Mouse (Mus musculus): ENCODE data around the gene Casp8.
"Not testable (repeated sequence)": the region's sequence is repeated elsewhere in the genome, so short reads cannot be mapped to it uniquely, and the experiment has no call there.

The Casp8 gene

DNA sequence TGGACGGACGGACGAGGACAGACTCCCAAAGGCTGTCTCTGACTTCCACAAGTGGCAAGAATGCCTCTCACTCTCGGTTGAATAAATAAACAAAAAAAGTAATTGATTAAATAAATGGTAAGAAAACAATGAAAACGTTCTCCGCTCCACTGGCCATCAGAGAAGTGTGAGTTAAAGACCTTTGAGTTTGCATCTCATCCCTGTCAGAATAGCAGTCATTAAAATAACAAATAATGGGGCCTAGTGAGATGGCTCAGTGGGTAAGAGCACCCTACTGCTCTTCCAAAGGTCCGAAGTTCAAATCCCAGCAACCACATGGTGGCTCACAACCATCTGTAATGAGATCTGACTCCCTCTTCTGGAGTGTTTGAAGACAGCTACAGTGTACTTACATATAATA is 5.5 kb downstream of the Casp8 start:
- not testable (repeated sequence) for DNase-seq (ENCODE audit: low spot score in 2 of 2)

DNA sequence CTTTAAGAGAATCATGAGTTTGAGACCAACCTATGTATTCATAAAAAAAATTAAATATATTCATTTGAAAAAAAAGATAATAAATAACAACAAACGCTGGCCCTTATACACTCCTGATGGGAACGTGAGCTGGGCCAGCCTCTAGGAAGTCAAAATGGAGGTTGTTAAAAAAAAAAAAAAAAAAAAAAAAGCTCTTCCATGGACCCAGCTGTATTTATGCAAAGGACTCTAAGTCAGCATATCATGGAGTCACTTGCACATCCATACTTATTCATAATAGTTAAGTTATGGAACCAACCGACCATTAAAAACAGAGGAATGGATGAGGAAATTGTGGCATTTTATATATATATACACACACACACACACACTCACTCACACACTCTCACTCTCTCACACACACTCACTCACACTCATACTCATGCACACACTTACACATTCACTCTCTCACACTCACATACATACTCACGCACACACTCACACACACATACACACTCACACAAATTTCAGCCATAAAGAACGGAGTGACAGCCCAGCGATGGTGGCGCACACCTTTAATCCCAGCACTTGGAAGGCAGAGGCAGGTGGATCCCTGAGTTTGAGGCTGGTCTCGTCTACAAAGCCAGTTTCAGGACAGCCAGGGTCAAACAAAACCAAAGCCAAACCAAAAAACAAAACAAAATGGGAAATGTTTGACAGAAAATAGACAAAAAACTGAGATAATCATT is 6.5 kb downstream of the Casp8 start:
- no peak for DNase-seq (ENCODE audit: low spot score in 2 of 2)

DNA sequence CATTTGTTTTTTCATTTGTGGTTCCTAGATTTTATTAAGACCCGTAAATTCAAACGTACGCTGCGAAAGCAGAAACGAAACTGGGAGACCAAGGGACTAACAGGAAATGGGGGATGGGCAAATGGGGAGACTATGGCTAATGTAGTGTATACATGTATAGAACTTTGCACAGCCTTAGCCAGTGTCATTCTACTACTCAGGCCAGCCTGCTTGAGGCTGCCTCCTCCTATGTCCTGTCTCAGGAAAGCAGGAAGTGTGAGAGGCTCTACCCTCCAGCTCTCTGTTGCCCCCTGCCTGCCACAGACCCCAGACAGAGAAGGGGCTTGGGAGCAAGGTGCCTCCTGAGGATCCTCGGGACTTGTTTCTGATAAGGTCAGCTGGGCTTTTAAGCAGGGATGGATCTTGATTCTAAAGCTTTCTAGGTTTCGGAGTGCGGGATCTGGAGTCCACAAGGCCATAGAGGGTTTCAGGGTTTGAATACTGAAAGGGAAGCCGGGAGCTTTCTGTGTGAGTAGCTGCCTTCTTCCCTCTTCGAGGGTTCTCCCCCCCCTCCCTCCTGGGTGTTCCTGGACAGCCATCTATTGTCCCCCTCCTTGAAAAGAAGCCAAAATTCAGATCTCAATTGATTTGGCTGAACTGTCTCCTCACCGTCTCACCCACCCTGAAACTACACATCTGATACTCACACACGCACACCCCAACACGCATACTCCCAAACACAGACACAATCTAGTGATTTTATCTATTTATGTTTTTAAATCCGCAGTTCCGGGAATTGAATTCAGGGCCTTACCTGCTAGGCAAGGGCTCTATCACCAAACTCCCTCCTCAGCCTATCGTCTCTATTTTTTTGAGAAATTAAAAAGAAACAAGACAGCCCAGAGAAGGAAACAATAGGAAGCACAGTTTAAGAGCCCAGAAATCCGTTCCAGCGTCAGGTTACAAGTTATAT is 7.4 kb downstream of the Casp8 start:
- DNase-seq (ENCODE audit: low spot score in 2 of 2): peak; percentile 13 to 29

DNA sequence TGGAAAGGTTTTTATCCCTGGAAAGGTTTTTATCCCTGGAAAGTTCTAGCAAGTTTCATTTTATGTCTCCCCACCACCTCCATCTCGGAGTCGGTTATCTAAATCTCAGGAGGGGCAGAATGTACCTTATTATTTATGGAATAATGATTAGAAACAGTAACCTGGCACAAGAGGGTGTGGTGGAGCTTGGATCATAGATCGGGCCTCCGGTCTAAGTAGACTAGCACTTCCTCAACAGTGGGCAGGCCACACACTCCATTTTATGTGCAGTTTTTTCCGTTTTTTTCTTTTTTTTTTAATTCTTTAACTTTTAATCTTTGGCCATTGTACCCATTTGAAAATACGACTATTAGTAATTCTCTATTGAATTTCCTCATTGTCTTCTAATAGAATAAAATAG is 8.4 kb downstream of the Casp8 start:
- DNase-seq (ENCODE audit: low spot score in 2 of 2): no peak

DNA sequence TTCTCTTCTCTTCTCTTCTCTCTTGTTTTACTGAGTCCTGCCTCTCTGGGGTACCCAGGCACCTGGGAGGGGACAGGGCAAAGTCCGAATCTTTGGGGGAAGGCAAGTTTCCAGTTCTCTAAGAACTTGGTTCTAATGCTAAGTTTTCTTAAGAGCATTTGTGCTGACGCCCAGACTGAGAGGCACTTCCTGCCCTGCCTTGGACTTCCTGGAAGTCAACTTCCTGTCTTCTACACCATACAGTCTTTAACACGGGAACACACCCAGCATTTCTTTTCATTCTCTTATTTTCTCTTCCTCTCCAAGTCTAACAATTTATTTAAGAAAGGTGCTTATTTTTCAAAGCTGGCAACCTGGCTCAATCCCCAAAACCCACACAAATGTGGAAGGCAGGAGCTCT is 11.5 kb downstream of the Casp8 start:
- DNase-seq (ENCODE audit: low spot score in 2 of 2): no peak

DNA sequence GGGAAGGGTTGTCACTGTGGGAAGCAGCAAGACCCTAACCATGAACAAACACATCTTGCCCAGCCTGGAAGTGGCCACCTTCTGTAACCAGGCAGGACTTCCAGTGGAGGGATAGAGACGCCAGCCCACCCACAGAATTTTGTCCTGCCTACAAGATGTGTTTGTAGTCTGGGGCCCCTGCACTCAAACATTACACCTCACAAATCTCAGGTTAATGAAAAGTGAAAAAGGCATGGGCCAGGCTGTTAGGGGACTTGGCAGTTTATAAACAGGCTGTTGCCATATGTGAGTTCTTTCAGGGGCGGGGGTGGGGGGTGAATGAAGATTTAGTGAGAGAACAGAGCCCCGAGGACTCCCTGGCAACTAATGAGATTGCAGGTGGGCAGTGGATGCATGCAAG is 31.1 kb downstream of the Casp8 start:
- DNase-seq (ENCODE audit: low spot score in 2 of 2): no peak

DNA sequence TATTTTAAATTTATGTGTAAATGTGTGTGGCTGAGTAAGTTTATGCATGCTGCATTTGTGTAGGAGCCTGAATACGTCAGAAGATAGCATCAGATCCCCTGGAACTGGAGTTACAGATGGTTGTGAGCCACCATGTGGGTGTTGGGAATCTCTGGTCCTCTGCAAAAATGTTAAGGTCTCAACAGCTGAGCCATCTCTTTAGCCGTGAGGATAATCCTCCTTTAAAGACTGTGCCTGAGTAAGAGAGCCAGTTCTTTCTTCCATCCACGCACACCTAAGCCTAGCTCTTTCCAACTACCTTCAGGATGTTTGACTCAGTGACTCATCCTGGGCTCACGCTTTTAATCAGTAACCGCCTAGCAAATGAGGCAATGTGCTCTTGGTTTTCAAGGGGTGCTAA is 35.6 kb downstream of the Casp8 start:
- DNase-seq (ENCODE audit: low spot score in 2 of 2): no peak

DNA sequence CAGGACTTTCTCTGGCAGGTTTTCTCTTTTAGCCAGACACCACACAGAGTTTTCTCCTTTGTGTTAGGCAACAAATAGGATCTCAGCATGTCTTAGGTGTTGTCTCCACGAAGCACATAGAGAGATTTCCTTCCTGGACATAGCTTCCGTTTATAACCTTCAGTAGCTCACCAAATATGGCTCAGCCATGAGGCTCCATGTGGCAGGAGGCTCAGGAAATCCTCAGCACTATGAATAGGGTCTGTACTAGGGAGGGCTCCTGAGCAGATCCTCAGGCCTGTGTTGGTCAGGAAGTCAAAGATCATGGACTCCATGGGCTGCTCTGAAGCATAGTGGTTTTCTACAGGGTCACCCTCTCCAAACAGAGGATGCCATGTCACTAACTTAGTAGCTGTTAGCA is 37.0 kb downstream of the Casp8 start:
- DNase-seq (ENCODE audit: low spot score in 2 of 2): no peak

DNA sequence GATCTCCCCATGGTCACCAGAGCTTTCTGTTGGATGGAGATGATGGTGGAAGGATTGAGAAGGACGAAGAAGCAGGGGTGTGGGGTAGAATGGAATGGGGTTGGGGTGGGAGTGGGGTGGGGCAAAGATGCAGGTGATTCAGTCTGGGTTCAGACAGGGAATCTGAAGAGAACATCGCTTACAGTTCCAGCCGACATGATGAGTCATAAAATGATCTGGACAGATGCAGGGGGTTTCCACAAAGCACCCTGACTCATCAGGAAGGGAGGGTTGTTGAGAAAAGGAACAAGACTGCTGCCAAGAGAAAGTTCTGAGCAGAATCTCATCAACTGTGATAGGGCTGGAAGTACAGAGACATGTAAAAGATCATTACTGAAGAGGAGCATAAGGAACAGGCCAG is 61.6 kb downstream of the Casp8 start:
- DNase-seq (ENCODE audit: low spot score in 2 of 2): not testable (repeated sequence)

DNA sequence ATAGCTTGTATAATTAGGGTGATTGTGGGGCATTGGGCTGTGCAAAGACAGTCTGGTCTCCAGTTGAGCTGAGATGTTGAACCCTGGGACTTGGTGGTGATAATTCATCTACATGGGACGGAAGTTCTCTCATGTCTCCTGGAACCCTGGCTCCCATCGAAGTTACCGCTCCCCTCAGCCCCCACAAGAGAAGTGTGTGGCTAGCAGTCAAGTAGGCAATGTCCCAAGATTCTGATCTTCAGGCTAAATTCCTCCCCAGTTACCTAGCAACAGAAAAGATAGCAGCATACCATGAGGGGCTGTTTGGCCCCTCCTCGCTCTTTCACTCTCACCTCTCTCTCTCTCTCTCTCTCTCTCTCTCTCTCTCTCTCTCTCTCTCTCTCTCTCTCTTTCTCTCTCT is 64.0 kb downstream of the Casp8 start:
- not testable (repeated sequence) for DNase-seq (ENCODE audit: low spot score in 2 of 2)

DNA sequence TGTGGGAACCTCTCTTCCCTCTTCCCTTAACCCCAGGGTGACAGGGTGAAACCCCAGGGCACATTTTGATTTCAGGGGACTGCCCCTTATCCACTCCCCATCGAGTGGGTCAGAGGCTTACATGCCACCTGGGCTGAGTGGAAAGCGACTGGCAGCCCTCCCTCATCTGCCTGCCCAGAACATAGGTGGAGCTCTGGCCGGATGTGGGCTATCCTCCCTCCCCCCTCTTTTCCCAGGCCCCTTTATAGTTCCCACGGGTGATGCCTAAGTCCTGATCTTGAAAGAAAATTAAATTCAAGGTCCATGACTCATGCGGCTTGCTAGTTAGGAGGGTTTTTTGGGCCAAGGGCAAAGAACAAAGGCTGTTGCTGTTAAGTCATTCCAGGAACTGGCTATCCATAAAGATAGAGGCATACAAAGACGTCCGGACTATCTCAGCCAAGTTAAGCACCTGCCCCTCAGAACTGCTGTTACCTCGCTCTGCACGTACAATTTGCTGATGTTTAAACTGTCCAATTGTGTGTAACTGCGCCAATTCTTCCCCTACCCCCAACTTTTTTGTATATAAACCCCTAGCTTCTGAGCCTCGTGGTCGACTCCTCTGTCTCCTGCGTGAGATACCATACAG is 64.7 kb downstream of the Casp8 start:
- DNase-seq (ENCODE audit: low spot score in 2 of 2): peak in 1 of 2 experiments; percentile 17

DNA sequence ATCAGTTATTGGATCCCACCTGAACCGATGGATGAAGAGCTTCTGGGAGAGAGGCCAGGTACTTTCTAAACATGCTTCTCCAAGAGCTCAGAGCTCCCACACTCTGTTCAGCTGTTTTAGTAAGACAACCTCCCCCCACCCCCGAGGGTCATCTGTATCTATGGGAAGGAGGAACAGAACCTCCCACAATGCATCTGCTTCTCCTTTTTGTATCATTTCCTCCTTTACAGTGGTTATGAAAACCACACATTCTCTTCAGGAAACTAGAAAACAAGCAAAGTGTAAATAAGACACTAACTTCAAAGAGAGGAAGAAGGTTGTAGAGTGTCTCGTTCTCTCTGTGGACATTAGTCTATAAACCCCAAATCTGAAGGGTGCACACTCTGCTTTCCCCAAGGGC is 65.4 kb downstream of the Casp8 start:
- not testable (repeated sequence) for DNase-seq (ENCODE audit: low spot score in 2 of 2)

DNA sequence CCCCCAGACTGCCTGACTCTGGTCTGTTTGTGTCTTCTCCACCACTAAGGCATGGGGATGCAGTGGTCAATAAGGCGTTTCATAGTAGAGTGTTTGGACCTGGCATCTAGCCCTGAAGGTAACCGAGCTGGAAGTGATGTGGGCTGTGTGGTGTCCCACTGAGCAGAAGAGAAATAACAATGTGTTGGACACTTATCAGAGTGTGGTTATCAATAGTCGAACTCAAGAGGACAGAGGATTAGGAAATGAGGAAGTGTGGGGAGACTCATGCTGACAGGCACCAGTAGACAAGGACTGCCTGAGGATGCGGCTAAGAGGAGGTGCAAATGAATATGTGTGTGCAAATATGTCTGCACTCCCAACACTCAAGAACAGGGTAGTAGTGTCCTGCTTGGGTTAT is 81.3 kb downstream of the Casp8 start:
- not testable (repeated sequence) for DNase-seq (ENCODE audit: low spot score in 2 of 2)

DNA sequence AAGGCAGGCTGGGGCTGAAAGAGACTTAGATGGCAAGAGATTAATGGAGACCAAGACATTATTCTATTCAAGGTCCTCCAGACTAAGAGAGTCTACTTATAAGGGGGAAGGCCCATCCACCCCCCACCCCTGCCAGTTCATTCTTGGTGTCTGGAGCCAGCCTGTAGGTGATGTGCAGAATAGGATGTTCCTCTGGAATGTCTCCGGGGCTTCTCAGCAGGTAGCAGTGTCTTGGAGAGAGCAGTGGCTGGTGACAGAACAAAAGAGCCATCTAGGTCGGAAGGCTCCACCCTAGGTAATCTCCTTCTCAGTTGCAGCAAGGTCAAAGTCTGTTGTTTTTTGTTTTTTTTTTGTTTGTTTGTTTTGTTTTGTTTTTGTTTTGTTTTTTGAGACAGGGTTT is 84.1 kb downstream of the Casp8 start:
- not testable (repeated sequence) for DNase-seq (ENCODE audit: low spot score in 2 of 2)

DNA sequence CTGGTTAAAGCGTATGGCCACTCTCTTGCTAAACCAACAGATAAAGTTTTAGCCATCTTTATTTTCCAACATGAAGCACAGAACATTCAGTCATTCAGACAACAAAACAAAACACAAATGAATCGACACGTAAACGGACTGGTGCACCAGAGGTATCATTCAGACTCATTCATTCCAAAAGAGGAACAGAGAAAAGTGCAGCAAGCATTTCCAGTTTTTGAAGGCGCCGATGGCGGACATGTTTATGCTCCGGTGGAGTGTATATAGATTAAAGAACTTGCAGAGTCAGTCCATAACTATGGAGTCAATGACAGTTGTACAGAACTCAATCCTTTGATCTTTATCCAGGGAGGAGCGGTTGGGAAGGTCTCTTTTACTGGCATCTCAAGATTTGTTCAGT is 88.1 kb downstream of the Casp8 start:
- DNase-seq (ENCODE audit: low spot score in 2 of 2): not testable (repeated sequence)

DNA sequence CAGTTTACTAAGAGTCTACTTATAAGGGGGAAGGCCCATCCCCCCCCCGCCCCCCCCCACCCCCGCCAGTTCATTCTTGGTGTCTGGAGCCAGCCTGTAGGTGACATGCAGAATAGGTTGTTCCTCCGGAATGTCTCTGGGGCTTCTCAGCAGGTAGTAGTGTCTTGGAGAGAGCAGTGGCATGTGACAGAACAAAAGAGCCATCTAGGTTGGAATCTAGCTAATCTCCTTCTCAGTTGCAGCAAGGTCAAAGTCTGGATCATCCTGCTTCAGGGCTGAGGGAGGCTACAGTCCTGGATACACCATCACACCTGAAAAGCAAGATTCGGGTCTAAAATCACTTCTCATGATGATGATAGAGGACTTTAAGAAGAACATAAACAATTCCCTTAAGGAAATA is 90.5 kb downstream of the Casp8 start:
- DNase-seq (ENCODE audit: low spot score in 2 of 2): no peak

DNA sequence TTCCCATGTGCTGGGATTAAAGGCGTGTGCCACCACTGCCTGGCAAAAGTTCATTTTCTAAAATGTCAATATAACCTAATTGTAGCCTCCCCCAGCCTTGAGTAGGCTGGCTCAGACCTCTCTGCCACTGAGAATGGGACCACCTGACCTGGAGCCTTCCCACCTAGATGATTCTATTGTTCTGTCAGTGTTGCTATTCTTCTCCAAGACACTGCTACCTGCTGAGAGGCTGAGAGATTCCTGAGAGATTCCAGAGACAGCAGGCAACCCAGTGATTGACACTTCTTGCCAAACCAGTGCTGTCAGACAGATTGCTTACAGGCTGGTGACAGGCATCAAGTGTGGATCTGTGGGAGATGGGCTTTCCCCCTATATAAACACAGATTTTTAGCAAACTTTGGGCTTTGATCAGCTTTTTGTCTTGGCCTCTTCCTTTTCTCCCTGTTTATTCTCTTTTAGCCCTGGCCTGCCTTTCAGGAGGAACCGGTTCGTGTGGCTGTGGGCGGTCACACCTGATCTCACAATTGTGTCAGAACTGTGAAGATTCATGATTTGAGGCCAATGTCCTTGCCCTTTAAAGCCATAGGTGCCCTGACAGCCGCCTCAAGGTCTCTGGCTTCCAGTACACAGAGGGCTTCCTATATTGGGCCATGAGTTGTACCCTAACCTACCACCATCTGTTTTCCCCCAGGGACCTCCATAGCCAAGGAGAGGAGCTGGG is 94.8 kb downstream of the Casp8 start:
- peak; percentile 75 for DNase-seq (ENCODE audit: low spot score in 2 of 2)

DNA sequence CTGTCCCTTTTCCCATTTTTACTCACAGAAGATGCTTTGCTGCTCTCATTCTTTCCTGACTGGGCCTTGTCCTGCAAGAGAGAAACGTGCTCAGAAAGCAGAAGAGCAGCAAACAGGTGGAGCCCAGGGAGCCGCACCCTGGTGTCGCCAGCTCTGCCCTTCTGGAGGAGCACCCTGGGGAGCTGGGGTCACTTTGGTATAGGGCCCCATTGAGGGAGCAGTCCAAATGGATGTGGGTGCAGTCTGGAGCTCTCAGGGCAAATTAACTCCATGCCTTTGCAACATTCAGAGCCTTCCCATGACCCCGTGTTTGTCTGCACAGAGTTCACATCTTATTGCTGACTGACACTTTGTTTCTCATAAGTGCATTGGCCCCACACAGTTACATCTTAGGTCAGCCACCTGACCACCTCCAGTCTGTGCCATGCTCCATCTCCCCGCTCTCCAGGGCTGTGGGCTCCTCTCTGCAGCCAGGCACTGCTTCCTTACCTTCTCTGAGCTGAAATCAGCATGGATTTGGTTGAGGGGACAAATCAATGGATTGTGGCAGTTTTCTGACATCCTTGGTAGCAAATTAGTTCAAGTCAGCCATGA is 95.6 kb downstream of the Casp8 start:
- DNase-seq (ENCODE audit: low spot score in 2 of 2): not testable (repeated sequence)

DNA sequence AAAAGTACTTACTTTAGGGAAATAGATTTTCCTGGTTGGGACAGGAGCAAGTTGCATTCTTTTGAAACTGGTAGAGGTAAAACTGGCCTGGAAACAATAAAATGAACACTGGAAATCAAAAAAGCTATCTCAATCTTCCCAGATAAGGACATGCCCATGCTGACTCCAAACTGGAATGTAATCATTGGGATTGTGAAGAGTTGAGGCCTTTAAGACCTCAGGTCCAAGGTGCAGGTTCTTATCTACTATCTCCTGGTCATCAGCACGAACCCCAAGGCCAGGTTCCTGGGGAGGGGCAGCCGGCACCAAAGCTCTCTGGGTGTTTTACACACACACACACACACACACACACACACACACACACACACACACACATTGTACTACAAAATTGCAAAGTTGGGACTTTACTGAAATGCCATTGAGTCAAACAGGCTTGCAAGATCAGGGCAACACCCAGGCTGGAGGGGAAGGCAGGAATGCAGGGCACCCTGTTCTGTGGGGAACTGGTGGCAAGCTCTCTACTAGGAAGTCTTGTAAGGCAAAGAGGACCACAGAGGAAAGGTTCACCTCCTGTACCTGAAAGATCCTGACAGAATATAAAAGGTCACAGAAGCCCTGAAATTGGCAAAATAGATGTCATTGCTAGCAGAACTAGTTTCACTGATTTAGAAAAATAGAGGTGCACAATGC is 96.5 kb downstream of the Casp8 start:
- not testable (repeated sequence) for DNase-seq (ENCODE audit: low spot score in 2 of 2)

DNA sequence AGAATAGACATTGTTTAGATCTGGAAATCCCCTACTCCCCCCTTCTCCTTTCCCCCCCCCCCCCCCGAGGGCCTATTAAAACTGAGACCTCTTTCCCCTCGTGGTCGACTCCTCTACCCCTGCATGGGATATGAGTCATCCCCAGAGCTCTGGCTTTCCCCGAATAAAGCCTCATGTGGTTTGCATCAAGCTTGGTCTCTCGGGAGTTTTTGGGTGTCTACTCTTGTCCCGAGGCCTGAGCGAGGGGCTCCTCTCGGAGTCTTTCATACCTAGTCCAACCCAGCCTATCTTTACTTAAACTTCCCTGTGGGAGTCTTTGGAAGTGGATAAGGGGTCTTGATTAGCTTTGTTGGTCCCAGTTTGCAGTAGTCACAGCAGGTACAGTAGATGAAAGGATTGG is 97.2 kb downstream of the Casp8 start:
- not testable (repeated sequence) for DNase-seq (ENCODE audit: low spot score in 2 of 2)

Data from urinary bladder, postnatal 36 days (tissue).